Mouse (Mus musculus): Measurements from ENCODE around the gene Lzic.

DNA sequence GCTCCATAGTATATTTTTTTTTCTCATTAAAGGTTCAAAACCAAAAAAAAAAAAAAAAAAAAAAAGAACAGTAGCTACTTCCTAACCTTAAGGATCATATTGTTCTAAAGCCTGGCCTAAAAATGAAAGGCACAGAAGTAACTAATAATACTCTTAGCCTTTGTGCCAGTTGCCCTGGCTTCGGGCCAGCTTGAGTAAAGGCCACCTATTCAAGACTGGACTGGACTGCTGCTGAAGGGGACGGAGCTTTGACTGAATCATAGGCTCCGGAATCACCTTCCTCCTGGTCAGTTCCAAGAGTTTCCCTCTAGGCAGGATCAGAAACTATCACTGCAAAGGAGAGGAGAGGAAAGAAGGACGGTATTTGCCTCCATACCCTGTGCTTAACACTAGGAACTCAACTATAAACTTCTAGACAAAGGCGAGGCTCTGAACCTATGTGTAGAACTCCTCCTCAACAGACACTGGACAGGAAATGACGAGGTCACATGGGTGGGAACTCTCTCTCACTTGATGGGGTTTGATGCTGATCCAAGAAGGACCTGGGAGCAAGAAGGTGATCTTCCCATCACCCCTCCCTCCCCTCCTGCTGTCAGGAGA, 27.1 kb upstream of the Lzic start:
- no peak for TF ChIP-seq CTCF (IDR thresholded peaks at IDR 0.05; ENCODE audit: control insufficient read depth, insufficient read depth, insufficient replicate concordance, low read depth, low read length)
- no peak for TF ChIP-seq POLR2A (IDR thresholded peaks at IDR 0.05; ENCODE audit: control insufficient read depth, low read depth, low read length)

All from testis, adult 2 months (tissue).